Mouse (Mus musculus) heart, postnatal 0 days (tissue): ENCODE results near the gene Cacna1e.

Source experiments
- CTCF ChIP-seq: IDR thresholded peaks from 2 replicates; pipeline ENCODE4 v1.5.1; 2016; ENCODE audit warnings: antibody characterized with exemption, control low read depth, low read depth
- EP300 ChIP-seq: IDR thresholded peaks from 2 replicates; pipeline ENCODE4 v1.6.1; 2016; ENCODE audit warnings: antibody characterized with exemption, low read depth

- TF ChIP-seq CTCF (no peak), EP300 (no peak)
Observed at GRCm38 (mm10) chr1:154529666-154530065, 354.6 kb downstream of the Cacna1e start.
